Mouse (Mus musculus) brain, embryonic 18.5 days (tissue): ENCODE data around the gene Ccdc142.

Source experiments
- DNase-seq: peaks from one replicate; pipeline ENCODE4 v3.0.0-alpha.2; 2012; ENCODE audit warnings: low read depth, low spot score

Gene Ccdc142

DNA sequence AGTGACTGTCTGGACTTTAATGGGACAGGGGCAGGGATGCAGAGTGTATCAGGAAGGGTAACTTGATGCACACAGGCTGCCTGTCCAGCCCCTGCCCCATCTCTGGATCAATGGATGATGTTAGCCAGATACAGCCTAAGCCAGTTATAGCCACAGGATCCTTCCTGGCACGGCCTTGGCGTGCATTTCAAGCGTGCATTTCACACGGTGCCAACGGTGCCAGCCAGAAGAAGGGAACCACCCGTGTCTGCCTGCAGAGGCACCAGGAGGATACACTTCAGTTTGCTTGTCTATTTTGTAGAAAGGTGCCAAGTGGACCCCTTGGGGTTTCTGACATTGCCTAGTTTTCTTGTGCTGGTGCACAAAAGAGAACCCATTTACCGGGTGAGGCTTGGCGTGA, 38.6 kb downstream of the Ccdc142 start:
- DNase-seq: no peak

DNA sequence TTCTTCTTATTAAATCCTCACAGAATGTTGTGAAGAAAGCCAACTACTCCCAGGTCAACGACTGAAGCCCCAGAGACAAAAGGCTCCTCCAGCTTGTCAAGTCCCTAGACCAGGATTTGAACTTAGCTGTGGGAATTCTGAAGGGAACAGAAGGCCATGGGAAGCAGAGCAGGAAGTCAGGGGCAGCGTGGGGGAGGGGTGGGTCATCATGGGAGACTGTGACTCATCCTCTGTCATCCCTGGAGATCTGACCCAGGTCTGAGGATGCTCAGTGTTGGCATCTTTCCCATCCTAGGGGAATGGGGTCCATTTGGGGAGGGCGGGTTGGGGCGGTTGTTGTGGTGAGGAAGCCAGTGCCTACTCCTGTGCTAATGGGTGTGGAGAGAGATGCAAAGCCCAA, 40.2 kb downstream of the Ccdc142 start:
- no peak for DNase-seq

DNA sequence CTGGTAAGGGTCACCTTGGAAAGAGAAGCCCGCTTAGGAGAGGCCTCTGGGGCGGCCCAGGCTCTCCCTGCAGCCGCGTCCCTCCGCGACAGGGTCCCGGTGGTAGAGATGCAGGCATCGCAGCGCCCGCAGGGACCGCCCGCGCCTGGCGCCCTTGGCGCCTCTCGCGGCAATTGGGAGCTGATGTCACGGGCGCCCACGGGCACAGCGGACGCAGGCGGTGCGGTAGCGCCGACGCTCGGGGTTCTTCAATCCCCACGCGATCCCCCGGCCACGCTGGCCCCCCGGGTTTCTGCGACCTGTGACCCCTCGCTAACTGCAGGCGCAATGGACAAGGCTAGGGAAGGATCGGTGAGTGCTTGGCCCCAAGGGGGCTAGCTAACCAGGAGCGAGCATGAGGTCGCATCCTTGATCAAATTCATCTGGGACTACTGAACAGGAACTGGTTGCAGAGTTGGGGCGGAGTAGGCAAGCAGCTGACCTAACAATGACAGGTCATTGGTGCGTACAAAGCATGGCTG, 40.9 kb downstream of the Ccdc142 start:
- no peak for DNase-seq

DNA sequence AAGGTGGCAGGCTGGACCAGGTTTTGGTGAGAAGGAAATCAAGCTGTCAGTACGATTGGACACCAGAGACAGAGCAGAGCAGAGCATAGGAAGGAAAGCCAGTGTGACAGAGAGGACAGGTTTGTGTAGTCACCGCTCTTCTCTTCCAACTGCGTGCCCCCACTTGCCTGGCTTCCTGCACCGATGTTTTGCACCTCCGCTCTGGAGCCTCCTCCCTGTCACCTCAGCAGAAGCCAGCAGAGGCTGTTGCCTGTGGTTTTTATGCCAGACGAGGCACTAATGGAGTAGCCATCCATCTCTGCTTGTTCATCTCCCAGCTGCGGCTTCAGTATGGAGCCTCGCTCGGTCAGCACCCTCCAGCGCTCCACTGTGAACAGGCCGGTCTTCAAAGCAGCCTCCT, 41.5 kb downstream of the Ccdc142 start:
- no peak for DNase-seq

DNA sequence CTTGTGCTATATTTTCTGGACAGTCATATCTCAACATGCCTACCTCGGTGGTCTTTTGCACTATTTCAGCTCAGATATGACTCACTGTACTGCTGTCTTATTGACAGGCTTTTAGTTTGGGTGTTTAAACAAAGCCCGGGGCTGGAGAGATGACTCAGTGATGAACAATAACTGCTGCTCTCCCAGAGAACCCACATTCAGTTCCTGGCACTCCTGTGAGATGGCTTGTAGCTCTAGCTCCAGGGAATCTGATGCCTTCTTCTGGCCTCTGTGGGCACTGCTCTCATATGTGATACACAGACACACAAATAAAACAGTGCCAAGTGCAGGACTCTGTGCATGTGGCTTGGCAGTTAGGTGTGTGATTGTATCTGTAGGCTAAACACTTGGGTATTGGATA, 43.8 kb downstream of the Ccdc142 start:
- no peak for DNase-seq

DNA sequence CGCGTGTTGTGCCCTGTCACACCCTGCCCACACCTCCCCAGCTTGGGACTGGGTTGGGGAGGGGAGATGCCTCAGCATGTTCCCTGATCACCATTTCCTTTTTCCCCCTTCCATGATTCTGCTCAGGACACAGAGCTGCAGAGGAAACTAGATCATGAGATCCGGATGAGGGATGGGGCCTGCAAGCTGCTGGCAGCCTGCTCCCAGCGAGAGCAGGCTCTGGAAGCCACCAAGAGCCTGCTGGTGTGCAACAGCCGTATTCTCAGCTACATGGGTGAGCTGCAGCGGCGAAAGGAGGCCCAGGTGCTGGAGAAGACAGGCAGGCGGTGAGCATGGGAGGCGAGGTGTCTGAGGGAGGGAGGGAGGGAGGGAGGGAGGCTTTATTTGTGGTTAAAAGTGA, 44.4 kb downstream of the Ccdc142 start:
- DNase-seq: no peak

DNA sequence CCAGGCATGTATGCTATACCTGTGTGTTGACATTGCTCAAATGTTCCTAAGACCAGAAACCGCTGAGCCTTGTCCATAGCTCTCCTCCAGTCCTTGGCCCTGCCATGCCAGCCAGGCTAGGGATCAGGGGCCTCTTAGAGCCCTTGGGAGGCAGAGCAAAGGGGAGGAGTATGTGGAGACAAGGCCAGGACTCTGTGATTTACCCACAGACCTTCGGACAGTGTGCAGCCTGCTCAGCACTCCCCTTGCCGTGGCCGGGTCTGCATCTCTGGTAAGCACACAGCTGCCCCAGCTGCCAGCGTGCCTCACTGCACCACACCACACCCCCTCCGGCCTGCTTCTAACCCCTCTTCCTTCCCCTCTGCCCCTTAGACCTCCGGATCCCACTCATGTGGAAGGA, 45.9 kb downstream of the Ccdc142 start:
- no peak for DNase-seq

DNA sequence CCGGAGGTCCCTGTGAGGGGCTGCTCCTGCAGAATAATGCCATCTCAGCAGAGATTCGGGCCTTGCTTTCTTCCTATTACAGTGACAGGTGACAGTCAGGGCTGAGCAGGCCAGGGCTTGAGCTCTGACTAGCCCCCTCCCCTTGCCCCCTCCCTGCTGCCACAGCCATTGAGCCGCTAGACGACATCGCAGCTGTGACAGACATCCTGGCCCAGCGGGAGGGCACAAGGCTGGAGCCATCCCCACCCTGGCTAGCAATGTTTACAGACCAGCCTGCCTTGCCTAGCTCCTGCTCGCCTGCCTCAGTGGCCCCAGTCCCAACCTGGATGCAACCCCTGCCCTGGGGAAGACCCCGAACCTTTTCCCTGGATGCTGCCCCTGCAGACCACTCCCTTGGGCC, 50.3 kb downstream of the Ccdc142 start:
- no peak for DNase-seq

DNA sequence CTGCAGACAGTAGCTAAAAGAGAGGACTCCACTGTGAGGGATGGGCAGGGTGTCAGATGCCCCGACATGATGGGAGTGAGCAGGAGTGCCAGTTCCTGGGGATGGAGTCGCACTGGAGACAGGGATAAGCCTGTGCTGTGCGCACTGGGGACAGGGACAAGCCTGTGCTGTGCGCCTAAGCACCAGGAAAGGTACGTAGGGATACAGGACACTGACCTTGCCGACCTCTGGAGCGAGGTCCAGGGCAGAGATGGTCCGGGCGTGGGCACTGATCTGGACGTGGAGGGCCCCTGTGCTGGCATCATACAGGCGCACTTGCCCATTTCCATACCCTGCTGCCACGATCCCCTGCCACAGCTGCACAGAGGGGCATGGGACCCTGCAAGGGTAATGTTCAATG, 51.6 kb downstream of the Ccdc142 start:
- no peak for DNase-seq

DNA sequence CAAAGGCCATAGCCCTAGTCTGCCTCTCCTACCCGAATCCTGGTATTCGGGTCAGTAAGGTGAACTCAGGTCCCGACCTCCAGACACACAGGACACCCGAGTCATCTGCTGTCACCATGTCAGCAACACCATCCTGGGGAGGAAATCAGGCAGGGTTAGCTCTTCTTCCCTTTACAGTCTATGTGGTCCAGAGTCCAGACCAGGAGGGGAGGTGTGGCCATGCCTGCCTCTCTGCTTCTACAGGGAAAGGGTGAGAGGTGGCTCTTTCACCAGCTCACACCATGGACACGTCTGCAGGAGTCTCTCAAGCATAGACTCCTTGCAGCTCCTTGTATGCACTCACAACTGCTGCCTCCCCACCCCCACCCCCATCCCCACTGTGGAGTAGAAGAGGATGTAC, 52.1 kb downstream of the Ccdc142 start:
- no peak for DNase-seq

DNA sequence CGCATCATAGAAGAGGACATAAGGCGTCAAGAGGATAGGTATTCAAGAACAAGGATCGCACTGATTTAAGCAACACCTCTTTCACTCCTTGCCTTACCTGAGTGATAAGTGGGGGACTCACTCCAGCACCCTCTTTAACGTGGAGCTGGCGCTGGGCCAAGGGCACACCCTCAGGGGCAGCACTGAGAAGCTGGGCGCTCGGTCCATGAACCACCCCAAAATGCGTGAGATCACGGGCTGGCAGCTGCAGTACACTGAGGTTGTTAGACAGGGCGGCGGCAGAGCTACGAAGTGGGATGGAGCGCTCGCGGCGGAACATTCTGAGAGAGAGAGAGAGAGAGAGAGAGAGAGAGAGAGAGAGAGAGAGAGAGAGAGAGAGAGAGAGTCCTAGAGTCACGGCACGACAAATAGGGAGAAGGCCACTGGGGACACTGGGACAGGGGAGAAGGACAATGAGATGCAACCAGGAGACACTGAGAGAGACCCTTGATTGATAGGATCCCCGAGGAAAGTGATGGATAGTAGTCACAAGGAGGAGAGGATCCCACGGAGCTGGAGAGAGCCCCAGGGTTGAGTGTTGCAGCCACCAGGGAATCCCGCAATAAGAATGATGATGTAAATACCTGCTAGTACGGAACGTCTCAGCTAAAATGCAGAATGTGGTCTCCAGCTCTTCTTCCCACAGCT, 54.3 kb downstream of the Ccdc142 start:
- DNase-seq: no peak

DNA sequence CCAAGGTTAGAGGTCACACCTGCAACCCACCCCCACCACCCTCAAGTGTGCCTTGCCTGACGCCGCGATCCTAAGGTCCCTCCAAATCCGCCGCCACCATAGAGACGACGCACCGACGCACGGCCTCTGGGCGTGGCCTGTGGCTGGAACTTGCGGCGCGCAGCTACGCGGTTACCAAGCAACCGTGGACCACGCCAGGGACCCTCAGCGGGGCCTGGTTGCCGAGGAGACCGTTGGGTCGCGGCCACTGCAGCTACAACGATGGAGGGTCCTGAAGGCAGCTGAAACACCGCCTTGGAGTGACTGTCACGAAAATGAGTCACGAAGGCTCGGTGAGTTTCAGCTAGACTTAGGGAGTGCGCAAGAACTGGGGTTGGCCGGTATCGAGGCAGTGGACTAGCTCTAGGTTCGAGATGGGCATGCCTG, 54.9 kb downstream of the Ccdc142 start, which contains the start of the genes Wdr54 and 1700003E16Rik:
TSS of gene Wdr54 (minus strand) at position 139 of the 426 bp plus-strand sequence.
TSS of gene 1700003E16Rik (plus strand) at position 146 of the 426 bp plus-strand sequence.
- DNase-seq: no peak
